Mouse (Mus musculus): ENCODE data around the gene Agbl4.

DNA sequence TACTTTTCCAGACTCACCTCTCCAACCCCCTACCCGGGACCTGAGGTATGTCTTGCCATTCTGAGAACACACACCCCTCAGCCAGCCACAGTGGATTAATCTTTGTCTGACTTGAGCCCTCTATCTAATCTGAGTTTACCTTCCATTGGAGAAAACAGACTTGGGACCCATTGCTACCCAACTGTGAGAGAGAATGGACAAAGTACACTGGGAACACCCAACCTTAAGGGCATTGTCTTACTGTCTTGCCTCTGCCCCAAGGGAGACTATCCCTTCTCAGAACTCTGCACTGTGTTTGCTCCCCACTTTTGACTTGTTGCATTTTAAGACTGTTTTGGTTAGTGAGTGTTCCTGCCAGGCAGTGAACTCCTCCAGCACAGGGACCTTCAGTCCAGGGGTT lies 1022.0 kb downstream of the Agbl4 start:
- TF ChIP-seq CTCF (IDR thresholded peaks at IDR 0.05; ENCODE audit: low read depth, low read length) (no peak), POLR2A (IDR thresholded peaks at IDR 0.05; ENCODE audit: extremely low read depth, insufficient read depth, low read length) (no peak)

Data from liver, adult 2 months (tissue).